Mouse (Mus musculus): ENCODE results near the gene Abcb4.
"Not testable (repeated sequence)": the region's sequence is repeated elsewhere in the genome, so short reads cannot be mapped to it uniquely, and the experiment has no call there.

The Abcb4 gene

GRCm38 (mm10) chr5:8893300-8894103 lies at the start of gene Abcb4:
Abcb4 (plus strand) TSS chr5:8893717.
- DNase-seq (ENCODE audit: low spot score), result peak; percentile 49

GRCm38 (mm10) chr5:8848607-8849575 lies 44.6 kb upstream of the Abcb4 start:
- DNase-seq (ENCODE audit: low spot score), result not testable (repeated sequence)

- no peak for DNase-seq (ENCODE audit: low spot score)
Measured at GRCm38 (mm10) chr5:8850851-8851250, 42.7 kb upstream of the Abcb4 start.

- DNase-seq (ENCODE audit: low spot score), result no peak
Measured at GRCm38 (mm10) chr5:8857201-8857600, 36.3 kb upstream of the Abcb4 start.

- DNase-seq (ENCODE audit: low spot score), result no peak
Measured at GRCm38 (mm10) chr5:8861811-8862210, 31.7 kb upstream of the Abcb4 start.

GRCm38 (mm10) chr5:8863580-8864337 lies 29.8 kb upstream of the Abcb4 start:
- no peak for DNase-seq (ENCODE audit: low spot score)

GRCm38 (mm10) chr5:8865630-8866029 lies 27.9 kb upstream of the Abcb4 start:
- not testable (repeated sequence) for DNase-seq (ENCODE audit: low spot score)

- DNase-seq (ENCODE audit: low spot score), result no peak
Measured at GRCm38 (mm10) chr5:8866366-8866765, 27.2 kb upstream of the Abcb4 start.

- peak; percentile 22 for DNase-seq (ENCODE audit: low spot score)
Measured at GRCm38 (mm10) chr5:8868019-8868418, 25.5 kb upstream of the Abcb4 start.

GRCm38 (mm10) chr5:8872979-8873915 lies 20.3 kb upstream of the Abcb4 start:
- no peak for DNase-seq (ENCODE audit: low spot score)

- no peak for DNase-seq (ENCODE audit: low spot score)
Measured at GRCm38 (mm10) chr5:8877086-8877485, 16.4 kb upstream of the Abcb4 start.

- no peak for DNase-seq (ENCODE audit: low spot score)
Measured at GRCm38 (mm10) chr5:8877800-8878199, 15.7 kb upstream of the Abcb4 start.

GRCm38 (mm10) chr5:8885837-8886236 lies 7.7 kb upstream of the Abcb4 start:
- no peak for DNase-seq (ENCODE audit: low spot score)

- DNase-seq (ENCODE audit: low spot score), result no peak
Measured at GRCm38 (mm10) chr5:8894104-8894425, 548 bp downstream of the Abcb4 start.

GRCm38 (mm10) chr5:8894641-8895490 lies 1.3 kb downstream of the Abcb4 start:
- no peak for DNase-seq (ENCODE audit: low spot score)

- DNase-seq (ENCODE audit: low spot score), result no peak
Measured at GRCm38 (mm10) chr5:8896198-8896597, 2.7 kb downstream of the Abcb4 start.

- DNase-seq (ENCODE audit: low spot score), result no peak
Measured at GRCm38 (mm10) chr5:8898246-8898645, 4.7 kb downstream of the Abcb4 start.

GRCm38 (mm10) chr5:8901001-8901400 lies 7.5 kb downstream of the Abcb4 start:
- DNase-seq (ENCODE audit: low spot score), result no peak

GRCm38 (mm10) chr5:8902141-8902817 lies 8.8 kb downstream of the Abcb4 start:
- DNase-seq (ENCODE audit: low spot score), result no peak

GRCm38 (mm10) chr5:8904539-8904938 lies 11.0 kb downstream of the Abcb4 start:
- DNase-seq (ENCODE audit: low spot score), result no peak

Data from yolk sac, embryonic 10.5 days (tissue).